Mouse (Mus musculus): ENCODE results near the gene Chst8.

DNA sequence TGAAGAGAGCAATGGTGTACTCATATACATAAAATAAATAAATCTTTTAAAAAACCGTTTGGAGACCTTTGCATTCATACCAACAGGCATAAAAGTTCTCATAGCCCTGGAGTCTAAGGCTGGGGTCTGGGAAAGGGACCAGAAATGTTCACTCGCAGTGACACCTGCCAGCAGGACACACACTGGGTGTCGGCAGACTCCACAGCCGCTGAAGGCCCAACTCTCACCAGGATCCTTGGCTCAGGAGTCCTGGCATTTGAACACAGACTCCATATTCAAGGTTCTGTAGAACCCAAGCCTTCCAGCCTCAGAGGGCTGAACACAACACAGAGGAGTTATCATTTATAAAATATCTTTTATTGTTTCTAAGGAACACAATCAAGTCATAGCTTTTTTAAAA, 175.8 kb downstream of the Chst8 start:
- TF ChIP-seq EP300 (optimal IDR thresholded peaks at IDR 0.05) = no peak
- TF ChIP-seq CTCF (IDR thresholded peaks at IDR 0.05; ENCODE audit: low read depth) = no peak

Data from stomach, postnatal 0 days (tissue).